In the genomic region with DNA sequence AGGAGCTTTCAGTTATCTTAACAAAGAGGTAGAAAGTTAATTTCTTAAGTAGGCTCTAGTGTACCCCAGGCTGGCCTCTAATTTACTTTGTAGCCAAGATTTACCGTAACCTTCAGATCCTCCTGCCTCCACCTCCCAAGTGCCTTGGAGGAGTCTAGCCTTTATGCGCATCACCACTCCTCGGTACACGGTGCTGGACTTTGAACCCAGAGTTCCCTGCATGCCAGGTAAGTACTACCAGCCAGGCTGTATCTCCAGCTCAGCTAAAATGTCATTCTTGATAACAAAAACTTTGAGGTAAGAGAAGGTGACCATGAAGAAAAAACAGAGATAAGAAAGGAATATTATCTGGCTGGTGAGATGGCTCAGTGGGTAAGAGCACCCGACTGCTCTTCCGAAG, we compare ENCODE assay signal across 22 mouse cellular contexts. TPM values are rescaled to one million over a fixed set of nuclear protein-coding genes. Genes with fewer than 3 reads are reported as not detected.
DNase-seq lines count a peak whose midpoint lies in the region; ATAC-seq and TF ChIP-seq lines count a peak whose summit lies in the region.
"Had no signal": no experiment of that assay in that cellular context is flagged by ENCODE, and none has a peak within 500 bp of the region (broad histone marks: within the 10 kb centered on the region; RNA-seq: fewer than 3 reads in every experiment).

No protein-coding gene starts in this region.

- peaks cover 13% of the 10 kb centered on the region; the same call in 1 of the 2 replicates for H3K4me1 ChIP-seq in liver, adult 2 months (ENCODE audit: control insufficient read depth, insufficient read depth, low read length)
- peaks cover 4% of the 10 kb centered on the region; the same call in 1 of the 2 replicates for H3K4me1 ChIP-seq in intestine, postnatal 0 days (replicated peaks; ENCODE audit: control insufficient read depth, insufficient read depth, low read length)
- H3K4me1 ChIP-seq in kidney, embryonic 16.5 days (ENCODE audit: insufficient read depth, low read length), result peaks cover 18% of the 10 kb centered on the region
- H3K4me1 ChIP-seq in forebrain, embryonic 15.5 days, result peaks cover 7% of the 10 kb centered on the region; the same call in 1 of the 2 replicates
- H3K4me1 ChIP-seq: embryonic facial prominence, embryonic 12.5 days; midbrain, embryonic 10.5 days had no signal

- peak overlapping the region; percentile 27 for H3K27ac ChIP-seq in liver, adult 2 months (replicated peaks; ENCODE audit: insufficient read depth, low read depth, low read length)
- no peak overlapping the region for H3K27ac ChIP-seq in intestine, postnatal 0 days (ENCODE audit: low read depth, low read length)
- H3K27ac ChIP-seq in kidney, embryonic 16.5 days (ENCODE audit: low read length), result peak overlapping the region; percentile 84
- peak overlapping the region; percentile 54; the same call in 1 of the 2 replicates for H3K27ac ChIP-seq in macrophage
- no peak overlapping the region for H3K27ac ChIP-seq in forebrain, embryonic 15.5 days (replicated peaks)
- H3K27ac ChIP-seq: embryonic facial prominence, embryonic 12.5 days; liver, embryonic 14.5 days; midbrain, embryonic 10.5 days had no signal

- no peak overlapping the region for H3K9ac ChIP-seq in liver, adult 2 months (ENCODE audit: low read depth, low read length)
- no peak overlapping the region for H3K9ac ChIP-seq in intestine, postnatal 0 days (ENCODE audit: low read depth, low read length)
- H3K9ac ChIP-seq in kidney, embryonic 16.5 days (replicated peaks; ENCODE audit: low read length), result no peak overlapping the region
- H3K9ac ChIP-seq in forebrain, embryonic 15.5 days (replicated peaks), result no peak overlapping the region
- H3K9ac ChIP-seq: embryonic facial prominence, embryonic 12.5 days; liver, embryonic 14.5 days; neural tube, embryonic 13.5 days had no signal

- intact Hi-C loops in heart, postnatal 10 days (cut with DNase I), result no loop called here

- no peaks in the 10 kb centered on the region for H3K36me3 ChIP-seq in liver, adult 2 months (ENCODE audit: control insufficient read depth, insufficient read depth, low read length)
- H3K36me3 ChIP-seq in intestine, postnatal 0 days (ENCODE audit: control insufficient read depth, insufficient read depth), result no peaks in the 10 kb centered on the region
- no peaks in the 10 kb centered on the region for H3K36me3 ChIP-seq in kidney, embryonic 16.5 days (ENCODE audit: insufficient read depth, low read length)
- H3K36me3 ChIP-seq in macrophage (ENCODE audit: inconsistent target), result peaks cover 10% of the 10 kb centered on the region; the same call in 1 of the 2 replicates
- H3K36me3 ChIP-seq in forebrain, embryonic 15.5 days, result no peaks in the 10 kb centered on the region
- H3K36me3 ChIP-seq: embryonic facial prominence, embryonic 12.5 days; midbrain, embryonic 10.5 days; neural tube, embryonic 13.5 days had no signal

- H3K79me2 ChIP-seq in liver, adult 2 months (ENCODE audit: control insufficient read depth, insufficient read depth, low read length), result peaks cover 23% of the 10 kb centered on the region; the same call in 1 of the 2 replicates
- H3K79me2 ChIP-seq in macrophage (ENCODE audit: inconsistent target), result peaks cover 100% of the 10 kb centered on the region

- peak; percentile 66 for DNase-seq in liver, adult 2 months (ENCODE audit: extremely low read depth, low read depth, low spot score)
- no peak for DNase-seq in liver
- DNase-seq in frontal cortex, postnatal 25 days (ENCODE audit: low spot score in 2 of 2), result no peak
- DNase-seq in heart, postnatal 10 days, result no peak
- DNase-seq: adrenal gland, adult 2 months; B cell, adult 2 months; cerebellum, adult 8-10 months; cerebellum, postnatal 25 days; gastrocnemius, postnatal 10 days; left cerebral cortex, postnatal 4 days; lung, adult 2 months; lung, postnatal 10 days had no signal

- peak; percentile 88 for ATAC-seq in intestine, postnatal 0 days
- no peak for ATAC-seq in kidney, embryonic 16.5 days (ENCODE audit: low FRiP score, low TSS enrichment)
- ATAC-seq in forebrain, embryonic 15.5 days (replicated peaks), result no peak
- ATAC-seq: forebrain, embryonic 14.5 days; hindbrain, embryonic 16.5 days had no signal

- no peak overlapping the region for H3K4me2 ChIP-seq in intestine, postnatal 0 days (replicated peaks; ENCODE audit: low read depth)
- no peak overlapping the region for H3K4me2 ChIP-seq in kidney, embryonic 16.5 days (replicated peaks; ENCODE audit: low read depth, low read length)
- H3K4me2 ChIP-seq in forebrain, embryonic 15.5 days (replicated peaks), result no peak overlapping the region
- H3K4me2 ChIP-seq: embryonic facial prominence, embryonic 12.5 days; neural tube, embryonic 13.5 days had no signal

- WGBS in liver, adult 2 months, result 64% methylated on average over 6 of the region's 6 CpGs
- WGBS in intestine, postnatal 0 days, result 59% methylated on average over 6 of the region's 6 CpGs
- 91% methylated on average over 6 of the region's 6 CpGs for WGBS in kidney, embryonic 16.5 days
- WGBS in macrophage (ENCODE audit: missing documents), result 96% methylated on average over 4 of the region's 6 CpGs
- 96% methylated on average over 6 of the region's 6 CpGs for WGBS in forebrain, embryonic 15.5 days

- H3K9me3 ChIP-seq in intestine, postnatal 0 days (ENCODE audit: control insufficient read depth), result no peaks in the 10 kb centered on the region
- H3K9me3 ChIP-seq in kidney, embryonic 16.5 days (ENCODE audit: low read length), result no peaks in the 10 kb centered on the region
- no peaks in the 10 kb centered on the region for H3K9me3 ChIP-seq in forebrain, embryonic 15.5 days
- H3K9me3 ChIP-seq: embryonic facial prominence, embryonic 12.5 days; midbrain, embryonic 10.5 days; neural tube, embryonic 13.5 days had no signal

- TF ChIP-seq CTCF in liver, adult 2 months (IDR thresholded peaks at IDR 0.05; ENCODE audit: low read depth, low read length), result no peak
- TF ChIP-seq CTCF in intestine, postnatal 0 days (IDR thresholded peaks at IDR 0.05; ENCODE audit: low read depth), result no peak

- no peaks in the 10 kb centered on the region for H3K27me3 ChIP-seq in liver, adult 2 months (ENCODE audit: control insufficient read depth, insufficient read depth, low read length)
- no peaks in the 10 kb centered on the region for H3K27me3 ChIP-seq in intestine, postnatal 0 days (replicated peaks; ENCODE audit: control insufficient read depth, insufficient read depth, low read length)
- H3K27me3 ChIP-seq in kidney, embryonic 16.5 days (ENCODE audit: insufficient read depth, low read length), result no peaks in the 10 kb centered on the region
- no peaks in the 10 kb centered on the region for H3K27me3 ChIP-seq in forebrain, embryonic 15.5 days
- H3K27me3 ChIP-seq: embryonic facial prominence, embryonic 12.5 days; neural tube, embryonic 13.5 days had no signal

- H3K4me3 ChIP-seq in liver, adult 2 months (ENCODE audit: insufficient read depth, low read depth, low read length), result no peak overlapping the region
- H3K4me3 ChIP-seq in intestine, postnatal 0 days (ENCODE audit: low read depth, low read length), result no peak overlapping the region
- no peak overlapping the region for H3K4me3 ChIP-seq in kidney, embryonic 16.5 days (ENCODE audit: low read length)
- H3K4me3 ChIP-seq in macrophage (ENCODE audit: inconsistent target), result no peak overlapping the region
- H3K4me3 ChIP-seq in forebrain, embryonic 15.5 days, result no peak overlapping the region
- H3K4me3 ChIP-seq: embryonic facial prominence, embryonic 12.5 days; midbrain, embryonic 10.5 days; neural tube, embryonic 13.5 days had no signal

- TF ChIP-seq POLR2A in liver, adult 2 months (IDR thresholded peaks at IDR 0.05; ENCODE audit: extremely low read depth, insufficient read depth, low read length), result no peak

RNA-seq across cellular contexts. Expression of a gene that starts 7.0 kb away (rescaled TPM):
- 43.3 and 46.7 TPM in 2 replicates for total RNA-seq in liver, adult 2 months (2014; rRNA removed)
- 4.9 and 6.3 TPM in 2 replicates for polyA plus RNA-seq in liver, adult 2 months (2012; rRNA removed)
- 3.3 and 3.4 TPM in 2 replicates for polyA plus RNA-seq in intestine, postnatal 0 days (2015; fragmentation: Nextera tagmentation; extraction: Ambion mirVana)
- polyA plus RNA-seq in kidney, embryonic 16.5 days (2015; fragmentation: Nextera tagmentation; extraction: Ambion mirVana), result 3.2 and 3.8 TPM in 2 replicates
- 1,000 to 10,000 TPM in 9 of 26 experiments, 100 to 1,000 TPM in 17; 297 to 1,489 (median 906) TPM for total RNA-seq in macrophage (2018; cell fraction: chromatin; rRNA removed)
- total RNA-seq in macrophage (2018; cell fraction: cytosol; rRNA removed), result 100 to 1,000 TPM; 110 to 449 (median 248) TPM
- total RNA-seq in macrophage (2018; cell fraction: nucleus; rRNA removed), result 1,000 to 10,000 TPM in 1 of 26 experiments, 100 to 1,000 TPM in 25; 324 to 1,078 (median 679) TPM
- 87.1 to 150 TPM (median 126 TPM) in 3 replicates for polyA plus RNA-seq in macrophage (2018)
- 5.3 and 7.3 TPM in 2 replicates for polyA plus RNA-seq in forebrain, embryonic 15.5 days (2015; fragmentation: Nextera tagmentation; extraction: Ambion mirVana)
- 10 to 100 TPM; 15.3 to 19.0 TPM for total RNA-seq in heart, postnatal 10 days (2021)

RNA-seq across cellular contexts. Expression of a gene that starts 30.6 kb away (rescaled TPM):
- total RNA-seq in liver, adult 2 months (2014; rRNA removed), result 29.5 and 33.3 TPM in 2 replicates
- 5.7 and 7.1 TPM in 2 replicates for polyA plus RNA-seq in liver, adult 2 months (2012; rRNA removed)
- polyA plus RNA-seq in intestine, postnatal 0 days (2015; fragmentation: Nextera tagmentation; extraction: Ambion mirVana), result 28.7 and 30.7 TPM in 2 replicates
- polyA plus RNA-seq in kidney, embryonic 16.5 days (2015; fragmentation: Nextera tagmentation; extraction: Ambion mirVana), result 160 and 165 TPM in 2 replicates
- 100 to 1,000 TPM in 9 of 26 experiments, 10 to 100 TPM in 17; 63.0 to 144 (median 94.2) TPM for total RNA-seq in macrophage (2018; cell fraction: chromatin; rRNA removed)
- 10 to 100 TPM in 21 of 26 experiments, 1 to 10 TPM in 5; 7.4 to 21.1 (median 14.3) TPM for total RNA-seq in macrophage (2018; cell fraction: cytosol; rRNA removed)
- 100 to 1,000 TPM in 5 of 26 experiments, 10 to 100 TPM in 21; 31.0 to 137 (median 61.1) TPM for total RNA-seq in macrophage (2018; cell fraction: nucleus; rRNA removed)
- polyA plus RNA-seq in macrophage (2018), result 25.8 to 37.9 TPM (median 37.4 TPM) in 3 replicates
- 150 and 163 TPM in 2 replicates for polyA plus RNA-seq in forebrain, embryonic 15.5 days (2015; fragmentation: Nextera tagmentation; extraction: Ambion mirVana)
- 10 to 100 TPM; 36.0 to 39.4 TPM for total RNA-seq in heart, postnatal 10 days (2021)

Comparison
In these comparisons a context has a peak if more than half of its experiments do, and no peak if none do; other contexts are left out.
1. H3K27ac ChIP-seq: peak in liver, adult 2 months (single experiment), kidney, embryonic 16.5 days (single experiment) and macrophage (single experiment); none in intestine, postnatal 0 days (single experiment) and forebrain, embryonic 15.5 days (single experiment).
2. RNA of a gene that starts 7.0 kb away (polyA plus RNA-seq): 87.1 to 150 TPM in macrophage; 4.9 to 6.3 TPM in liver, adult 2 months, 5.3 to 7.3 TPM in forebrain, embryonic 15.5 days, 3.3 to 3.4 TPM in intestine, postnatal 0 days and 3.2 to 3.8 TPM in kidney, embryonic 16.5 days; every median in the first group is over 10 times any median in the second.